Mouse (Mus musculus) right cerebral cortex, postnatal 10 days (tissue): ENCODE measurements at regions not wholly inside any gene's neighbourhood (a gene's known extent, or its start where the extent isn't known, plus 50 kb on each side); places are given as distances from the start of the nearest gene placed in this dataset.

ENCODE experiments used
- DNase-seq, 2 experiments: peaks; one replicate each; pipeline ENCODE4 v3.0.0; 2021; ENCODE audit warnings: low spot score in 2 of 2

DNA sequence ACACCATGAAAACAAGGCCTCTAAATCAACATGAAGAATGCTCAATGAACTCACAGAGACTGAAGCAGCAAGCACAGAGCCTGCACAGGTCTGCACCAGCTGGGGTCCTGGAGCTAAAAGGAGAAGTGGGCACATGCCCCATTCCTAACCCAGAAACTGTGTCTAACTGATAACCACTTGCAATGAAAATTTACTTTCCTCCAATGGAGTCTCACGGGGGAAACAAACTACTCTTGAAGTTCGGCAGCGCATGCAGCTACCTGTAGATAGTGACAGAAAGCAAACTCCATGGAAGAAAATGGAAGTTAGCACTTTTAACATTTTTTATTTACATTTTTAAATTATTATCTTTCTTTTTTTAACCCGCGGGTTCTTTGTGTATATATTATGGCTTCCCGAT, 76.8 kb upstream of the Akap6 start:
- DNase-seq: no peak

DNA sequence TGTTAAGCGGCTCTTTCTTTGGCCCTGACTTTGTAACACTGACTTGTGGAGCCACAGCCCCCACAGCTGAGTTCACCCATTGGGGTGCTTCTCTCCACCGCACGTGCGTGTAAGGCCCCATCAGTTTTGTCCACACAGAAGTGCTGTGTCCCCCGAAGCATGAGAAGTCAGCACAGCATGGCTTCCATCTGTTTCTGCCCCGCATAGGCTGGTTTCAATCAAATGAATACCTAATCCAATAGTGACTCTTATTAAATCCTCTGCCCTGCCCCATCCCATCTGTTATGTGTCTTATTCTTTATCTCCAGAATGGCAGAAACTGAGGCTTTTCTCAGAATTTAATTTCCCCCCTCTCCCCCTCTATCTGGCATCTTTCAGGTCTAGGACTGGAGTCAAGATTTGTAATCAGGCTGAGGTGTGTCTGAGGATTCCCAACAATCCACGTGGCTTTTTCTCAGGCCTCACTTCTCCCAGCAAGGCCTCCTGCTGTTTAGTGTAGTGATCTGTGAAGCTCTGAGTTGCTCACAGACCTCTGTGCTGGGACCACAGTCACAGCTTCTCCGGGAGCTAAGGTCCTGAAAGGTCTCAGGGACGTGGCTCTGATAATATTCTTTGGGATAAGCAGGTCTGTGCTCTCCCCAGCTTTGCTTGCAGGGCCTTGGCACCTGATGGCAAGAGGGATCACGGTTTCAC, 75.6 kb upstream of the Akap6 start:
- DNase-seq: no peak

DNA sequence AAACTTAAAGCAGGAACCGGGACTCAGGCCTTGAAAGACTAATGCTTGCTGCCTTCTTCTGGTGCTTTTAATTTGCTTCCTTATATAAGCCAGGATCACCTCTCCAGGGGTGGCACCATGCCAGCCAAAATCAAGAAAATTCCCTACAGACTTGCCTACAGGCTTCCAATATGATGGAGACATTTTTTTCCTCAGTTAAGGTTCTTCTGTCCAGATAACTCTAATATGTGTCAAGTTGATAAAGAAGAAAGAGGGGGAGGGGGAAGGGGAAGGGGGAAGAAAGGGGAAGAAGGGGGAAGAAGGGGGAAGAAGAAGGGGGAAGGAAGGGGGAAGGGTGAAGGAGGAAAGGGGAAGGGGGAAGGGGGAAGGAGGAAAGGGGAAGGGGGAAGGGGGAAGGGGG, 74.3 kb upstream of the Akap6 start:
- DNase-seq: no peak

DNA sequence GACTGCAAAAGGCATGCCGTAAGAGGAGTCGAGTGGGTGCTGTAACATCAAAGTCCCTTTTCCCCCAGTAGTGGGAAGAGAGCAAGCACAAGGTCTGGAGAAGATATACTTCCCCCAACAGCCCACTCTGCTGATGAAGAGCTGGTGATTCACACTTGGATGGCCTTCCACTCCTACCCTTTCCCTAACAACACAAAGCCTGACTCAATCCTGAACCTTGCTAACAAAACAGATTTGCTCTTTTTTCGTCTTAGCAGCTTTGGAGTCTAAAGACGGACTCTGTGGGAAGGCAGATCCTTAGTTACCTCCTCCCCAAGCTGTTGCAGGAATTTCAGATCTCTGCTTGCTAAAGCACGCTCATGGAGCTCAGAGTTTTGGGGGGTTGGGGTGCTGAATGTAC, 70.4 kb upstream of the Akap6 start:
- DNase-seq: peak; percentile 39 to 66

DNA sequence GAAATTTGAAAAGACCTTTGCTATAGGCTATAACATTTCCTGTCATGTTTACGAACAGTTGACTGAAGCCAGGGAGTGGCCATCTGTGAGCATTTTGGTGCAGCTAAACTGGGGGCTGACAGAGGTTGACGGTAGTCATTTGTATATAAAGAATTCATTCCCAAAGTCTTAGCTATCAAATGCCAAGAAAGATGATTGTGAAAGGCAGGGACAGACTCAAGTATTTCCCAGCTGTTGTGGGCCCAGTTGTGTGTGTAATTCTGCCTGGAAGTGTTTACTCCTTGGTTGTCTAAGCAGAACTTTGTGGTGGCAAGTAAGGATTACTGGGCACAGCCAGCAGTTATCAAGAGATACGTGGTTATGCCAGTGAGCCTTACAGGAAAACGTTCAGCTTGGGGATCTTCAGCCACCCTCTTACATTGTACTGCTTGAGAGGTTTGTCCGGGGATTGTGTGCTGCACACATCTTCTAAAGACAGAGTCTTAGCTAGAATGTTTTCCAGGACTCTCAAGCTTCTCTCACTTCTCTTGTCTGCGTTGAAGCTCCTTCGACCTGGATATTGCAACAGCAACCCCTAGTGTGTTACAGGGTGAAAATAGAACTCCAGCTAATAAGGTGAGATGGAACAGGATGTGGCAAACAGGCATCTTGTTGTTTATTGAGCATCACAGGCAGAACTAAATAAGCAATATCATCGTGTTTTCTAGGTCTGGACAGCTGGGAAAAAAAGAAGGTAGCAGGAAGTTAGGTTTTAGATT, 63.9 kb upstream of the Akap6 start:
- no peak for DNase-seq

DNA sequence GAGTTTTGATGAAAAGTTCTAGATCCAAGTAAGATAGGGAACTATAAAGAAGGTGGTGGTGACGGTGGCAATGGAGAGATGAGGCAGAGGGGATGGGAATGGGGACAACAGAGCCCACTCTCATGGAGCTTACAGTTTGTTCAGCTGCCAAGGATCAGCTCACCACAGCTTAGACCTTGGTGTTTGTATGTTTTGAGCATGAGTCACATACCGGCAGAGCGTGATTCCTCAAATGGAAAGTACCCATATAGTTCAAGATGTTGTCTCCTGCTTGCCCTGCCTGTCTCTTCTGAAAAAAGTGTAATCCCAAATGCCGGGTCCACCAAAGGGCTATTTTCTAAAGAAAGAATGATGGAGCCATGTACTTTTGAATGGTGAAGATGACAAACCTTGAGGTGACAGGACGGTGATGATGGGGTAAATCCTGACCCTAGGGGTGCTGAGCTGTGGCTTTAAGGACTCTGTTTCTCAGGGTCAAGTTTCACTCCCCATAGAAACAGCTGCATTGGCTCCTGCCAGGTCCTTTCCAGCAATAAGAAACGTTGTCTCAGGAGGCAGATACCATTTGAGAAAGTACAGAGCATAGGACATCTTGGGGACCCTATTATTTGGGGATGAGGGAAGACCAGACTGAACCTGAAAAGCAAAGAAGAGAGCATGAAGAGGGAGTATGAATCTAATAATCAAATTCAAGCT, 62.8 kb upstream of the Akap6 start:
- DNase-seq: no peak

DNA sequence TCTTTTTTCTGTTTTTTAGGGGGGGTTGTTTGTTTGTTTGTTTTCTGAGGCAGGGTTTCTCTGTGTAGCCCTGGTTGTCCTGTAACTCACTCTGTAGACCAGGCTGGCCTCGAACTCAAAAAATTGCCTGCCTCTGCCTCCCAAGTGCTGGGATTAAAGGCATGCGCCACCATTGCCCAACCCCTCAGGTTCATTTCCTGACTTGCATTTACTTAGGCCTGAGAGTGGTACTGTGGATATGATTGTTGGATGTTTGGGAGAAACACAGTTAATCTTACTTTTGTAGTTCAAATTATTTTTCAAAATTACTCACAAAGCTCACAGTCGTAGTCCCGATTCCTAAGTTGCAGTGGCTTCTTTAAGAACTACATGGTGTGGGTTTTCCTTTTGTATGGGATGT, 62.3 kb upstream of the Akap6 start:
- no peak for DNase-seq

DNA sequence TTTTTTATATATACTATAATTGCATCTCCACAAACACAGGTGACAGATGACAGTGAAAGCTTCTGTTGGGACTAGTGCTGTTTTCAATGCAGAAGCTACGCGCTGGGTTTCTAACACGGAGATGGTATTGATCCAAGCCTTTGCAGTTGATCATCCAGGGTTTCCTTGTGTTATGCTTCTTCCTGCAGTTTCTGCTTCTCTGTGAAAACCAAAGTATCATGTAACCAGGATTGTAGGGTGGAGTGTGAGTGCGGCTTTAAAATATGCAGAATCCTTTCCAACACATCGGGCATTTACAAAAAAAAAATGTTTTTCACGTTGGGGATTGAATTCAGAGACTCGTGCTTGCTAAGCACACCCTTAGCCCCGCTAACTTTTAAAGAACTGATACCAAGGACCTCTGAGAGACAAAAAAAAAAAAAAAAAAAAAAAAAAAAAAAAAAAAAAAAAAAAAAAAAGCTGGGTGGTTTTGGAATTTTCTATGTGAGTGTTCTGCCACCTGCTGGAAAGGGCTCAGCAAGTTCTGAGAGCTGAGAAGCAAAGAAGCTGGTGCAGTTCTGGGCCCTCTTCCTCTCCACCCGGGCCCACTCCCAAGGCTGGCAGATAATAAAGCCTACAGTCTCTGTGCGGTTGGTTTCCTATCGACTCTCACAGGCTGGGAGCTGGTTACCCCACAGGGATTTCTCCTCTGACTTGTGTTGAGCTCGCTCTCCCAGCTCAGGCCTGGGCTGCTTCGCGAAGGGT, 61.5 kb upstream of the Akap6 start:
- peak; percentile 75 to 80 for DNase-seq

DNA sequence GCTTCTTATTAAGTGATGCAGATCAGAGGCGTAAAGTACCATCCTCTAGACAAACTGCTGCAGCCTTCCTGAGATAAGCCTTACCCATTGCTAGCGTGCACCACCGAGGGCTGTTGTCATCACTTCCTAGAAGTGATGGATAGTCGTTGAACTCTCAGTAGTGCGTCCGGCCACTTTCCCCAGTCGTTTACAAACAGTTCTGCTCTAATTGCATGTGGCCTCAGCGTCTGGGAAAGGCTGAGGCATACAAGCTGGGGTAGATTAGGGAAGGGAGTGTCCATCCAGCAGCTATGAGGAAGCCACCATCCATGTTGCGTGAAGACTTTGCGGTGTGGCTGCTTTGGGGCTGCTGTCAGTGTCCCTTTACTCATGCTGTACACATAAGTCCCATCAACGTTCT, 60.7 kb upstream of the Akap6 start:
- no peak for DNase-seq

DNA sequence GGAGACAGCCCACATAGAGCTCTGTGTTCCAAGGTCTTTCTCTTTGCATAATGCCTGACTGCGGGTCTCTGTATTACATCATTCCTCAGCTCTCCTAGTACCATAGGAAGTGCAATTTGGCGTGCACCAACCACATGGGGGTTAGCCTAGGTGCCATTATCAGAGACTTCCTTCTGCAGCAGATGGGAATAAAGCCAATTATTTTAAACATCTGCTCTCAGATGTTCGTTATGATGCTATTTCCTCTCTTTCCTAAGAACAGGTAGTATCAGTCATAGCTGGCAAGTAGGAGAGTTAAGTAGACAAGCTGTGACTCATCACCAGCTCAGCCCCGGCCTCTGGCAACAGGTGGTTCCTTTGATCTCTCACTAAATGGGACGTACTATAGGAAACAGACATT, 55.1 kb upstream of the Akap6 start:
- DNase-seq: no peak
